ENCODE assay signal across 13 mouse cellular contexts in the genomic region with DNA sequence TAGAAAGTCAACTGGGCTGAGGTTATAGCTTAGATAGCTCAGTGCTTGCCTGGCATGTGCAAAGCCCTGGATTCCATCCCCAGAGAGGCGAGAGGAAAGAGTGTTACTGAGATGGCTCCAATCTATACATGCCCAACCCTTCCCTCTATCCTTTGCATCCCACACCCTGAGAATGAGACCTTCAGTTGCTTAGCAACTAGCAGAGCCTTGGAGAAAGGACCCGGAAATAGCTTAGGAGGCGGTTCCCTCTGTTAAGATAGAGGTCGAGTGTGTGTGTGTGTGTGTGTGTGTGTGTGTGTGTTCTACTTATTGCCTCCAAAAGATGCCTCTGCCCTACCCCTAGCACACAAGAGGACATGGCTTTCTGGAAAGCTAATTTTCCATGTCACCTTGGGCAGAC. TPM values are rescaled to one million over a fixed set of nuclear protein-coding genes. Genes with fewer than 3 reads are reported as not detected.
DNase-seq lines count a peak whose midpoint lies in the region; ATAC-seq lines count a peak whose summit lies in the region.
"Had no signal": no experiment of that assay in that cellular context is flagged by ENCODE, and none has a peak within 500 bp of the region (broad histone marks: within the 10 kb centered on the region; RNA-seq: fewer than 3 reads in every experiment).

No protein-coding gene starts in this region.

- no peak overlapping the region for H3K4me2 ChIP-seq in neural tube, embryonic 14.5 days (ENCODE audit: low read depth, low read length)
- H3K4me2 ChIP-seq: heart, embryonic 11.5 days; limb, embryonic 15.5 days had no signal

- H3K4me1 ChIP-seq in neural tube, embryonic 14.5 days (ENCODE audit: control insufficient read depth, insufficient read depth, low read length), result peaks cover 6% of the 10 kb centered on the region

- H3K9ac ChIP-seq in neural tube, embryonic 14.5 days (replicated peaks; ENCODE audit: low read depth, low read length), result no peak overlapping the region
- H3K9ac ChIP-seq: limb, embryonic 15.5 days had no signal

- WGBS in neural tube, embryonic 14.5 days, result 36% methylated on average over 4 of the region's 4 CpGs

- peak; percentile 84 for ATAC-seq in frontal cortex, adult (ENCODE audit: low TSS enrichment)
- no peak for ATAC-seq in neural tube, embryonic 14.5 days (ENCODE audit: low read depth)

- H3K36me3 ChIP-seq in neural tube, embryonic 14.5 days (ENCODE audit: control insufficient read depth, insufficient read depth, low read length), result no peaks in the 10 kb centered on the region
- H3K36me3 ChIP-seq: limb, embryonic 15.5 days had no signal

- H3K4me3 ChIP-seq in neural tube, embryonic 14.5 days (ENCODE audit: low read depth, low read length), result no peak overlapping the region
- H3K4me3 ChIP-seq: limb, embryonic 15.5 days had no signal

- no peaks in the 10 kb centered on the region for H3K9me3 ChIP-seq in neural tube, embryonic 14.5 days (ENCODE audit: control insufficient read depth, low read length)
- H3K9me3 ChIP-seq: limb, embryonic 15.5 days had no signal

- H3K27ac ChIP-seq in neural tube, embryonic 14.5 days (ENCODE audit: low read depth, low read length), result peak overlapping the region; percentile 4; the same call in 1 of the 2 replicates
- H3K27ac ChIP-seq: limb, embryonic 15.5 days; stomach, postnatal 0 days had no signal

- H3K27me3 ChIP-seq in neural tube, embryonic 14.5 days (ENCODE audit: control insufficient read depth, insufficient read depth, low read length), result no peaks in the 10 kb centered on the region

- no peak for DNase-seq in frontal cortex, postnatal 25 days (ENCODE audit: low spot score in 2 of 2)
- DNase-seq in MN1 (ENCODE audit: low spot score), result peak; percentile 44
- DNase-seq in frontal cortex, postnatal 36 days (ENCODE audit: low spot score in 2 of 2), result peak; percentile 56 to 74
- no peak for DNase-seq in layer of hippocampus, adult 9-11 months
- no peak for DNase-seq in cerebellum, postnatal 25 days
- DNase-seq in thymus, postnatal 0 days (ENCODE audit: low spot score), result no peak
- DNase-seq: adrenal gland, postnatal 14 days; cerebellum, adult 18-20 months had no signal

RNA-seq across cellular contexts. Expression of gene Srrm3, which starts 26.0 kb away (rescaled TPM):
- 61.0 and 65.9 TPM in 2 replicates for polyA plus RNA-seq in neural tube, embryonic 14.5 days (2014; fragmentation: Nextera tagmentation; extraction: Ambion mirVana)
- 0.09 TPM in 1 of 2 replicates, not detected in the other for polyA plus RNA-seq in thymus, postnatal 0 days (2015; fragmentation: Nextera tagmentation; extraction: Ambion mirVana)

RNA-seq across cellular contexts. Expression of gene Mdh2, which starts 54.4 kb away (rescaled TPM):
- 680 and 694 TPM in 2 replicates for polyA plus RNA-seq in neural tube, embryonic 14.5 days (2014; fragmentation: Nextera tagmentation; extraction: Ambion mirVana)
- 525 and 570 TPM in 2 replicates for polyA plus RNA-seq in thymus, postnatal 0 days (2015; fragmentation: Nextera tagmentation; extraction: Ambion mirVana)

RNA-seq across cellular contexts. Expression of gene Styxl1, which starts 54.5 kb away (rescaled TPM):
- polyA plus RNA-seq in neural tube, embryonic 14.5 days (2014; fragmentation: Nextera tagmentation; extraction: Ambion mirVana), result 0.76 TPM in 1 of 2 replicates, not detected in the other
- polyA plus RNA-seq in thymus, postnatal 0 days (2015; fragmentation: Nextera tagmentation; extraction: Ambion mirVana), result 0.83 and 0.96 TPM in 2 replicates

RNA-seq across cellular contexts. Expression of gene Hspb1, which starts 55.0 kb away (rescaled TPM):
- polyA plus RNA-seq in neural tube, embryonic 14.5 days (2014; fragmentation: Nextera tagmentation; extraction: Ambion mirVana), result 7.8 and 11.4 TPM in 2 replicates
- polyA plus RNA-seq in thymus, postnatal 0 days (2015; fragmentation: Nextera tagmentation; extraction: Ambion mirVana), result 23.7 and 29.1 TPM in 2 replicates

Comparison
In these comparisons a context has a peak if more than half of its experiments do, and no peak if none do; other contexts are left out.
1. DNase-seq: peak in MN1 (single experiment) and frontal cortex, postnatal 36 days (2 of 2); none in frontal cortex, postnatal 25 days (0 of 2), layer of hippocampus, adult 9-11 months (single experiment), cerebellum, postnatal 25 days (0 of 2) and thymus, postnatal 0 days (single experiment).
2. RNA of gene Srrm3, which starts 26.0 kb away (polyA plus RNA-seq): 61.0 to 65.9 TPM in neural tube, embryonic 14.5 days; 0.09 TPM in thymus, postnatal 0 days; every median in the first group is over 10 times any median in the second.